Mouse (Mus musculus) retina, postnatal 1 day (tissue): ENCODE data around the gene Cdkn2aip.

ENCODE experiments used
- DNase-seq: peaks from one replicate; pipeline ENCODE4 v3.0.0-alpha.2; 2012

Cdkn2aip gene

GRCm38 (mm10) chr8:47693119-47693518 lies 20.6 kb downstream of the Cdkn2aip start:
- DNase-seq: peak; percentile 82

DNA sequence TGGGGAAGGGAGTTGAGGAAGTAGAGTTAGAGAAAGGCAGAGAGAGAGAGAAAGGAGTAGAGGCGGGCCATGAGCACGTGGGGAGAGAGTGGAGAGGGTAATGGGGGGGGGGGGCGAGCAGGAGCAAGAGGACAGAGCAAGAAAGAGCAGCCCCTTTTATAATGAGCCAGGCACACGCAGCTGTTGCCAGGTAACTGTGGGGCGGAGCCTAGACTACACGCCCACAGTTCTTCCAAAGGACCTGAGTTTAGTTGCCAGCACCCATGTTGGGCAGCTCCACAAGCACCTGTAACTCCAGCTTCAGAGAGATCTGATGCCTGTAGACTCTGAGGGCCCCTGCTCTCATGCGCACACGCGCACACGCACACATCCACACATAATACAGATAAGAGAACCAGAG lies 21.9 kb downstream of the Cdkn2aip start:
- no peak for DNase-seq

DNA sequence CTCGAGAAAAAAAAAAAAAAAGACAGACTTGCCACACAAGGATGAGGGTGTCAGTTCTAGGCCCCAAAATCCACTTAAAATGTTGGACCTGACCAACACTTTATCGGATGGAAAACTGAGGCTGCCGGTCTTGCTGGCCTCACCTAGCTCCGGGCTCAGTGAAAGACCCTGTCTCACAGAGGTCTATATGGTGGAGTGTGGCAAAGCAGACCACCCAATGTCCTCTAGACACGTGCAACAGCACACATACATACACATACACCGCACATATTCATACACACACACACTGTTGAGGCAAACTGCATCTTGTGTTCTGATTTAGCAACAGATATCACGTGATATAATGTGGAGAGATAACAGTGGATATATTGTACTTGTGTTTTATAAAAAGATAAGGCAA lies 22.4 kb downstream of the Cdkn2aip start:
- DNase-seq: no peak

- DNase-seq: peak; percentile 32
Measured at GRCm38 (mm10) chr8:47690674-47691078, 23.1 kb downstream of the Cdkn2aip start.

- no peak for DNase-seq
Measured at GRCm38 (mm10) chr8:47689704-47690326, 23.9 kb downstream of the Cdkn2aip start.

DNA sequence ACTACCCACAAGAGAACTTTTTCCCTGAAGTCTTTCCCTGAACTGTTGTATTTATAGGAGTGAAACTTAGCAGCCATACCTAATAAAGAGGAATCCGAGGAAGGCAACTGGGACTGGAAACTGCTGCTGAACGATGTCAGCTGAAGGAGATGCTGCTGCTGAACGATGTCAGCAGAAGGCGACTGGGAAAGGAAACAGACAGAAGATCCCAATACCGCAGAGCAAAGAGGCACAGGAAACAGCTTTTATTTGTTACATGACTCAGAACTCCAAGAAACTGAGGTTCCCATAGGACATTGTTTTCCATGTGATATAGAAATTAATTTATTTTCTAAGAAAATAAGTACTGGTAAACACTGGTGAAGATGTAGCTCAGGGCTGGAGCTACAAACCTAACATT lies 29.3 kb downstream of the Cdkn2aip start:
- no peak for DNase-seq

DNA sequence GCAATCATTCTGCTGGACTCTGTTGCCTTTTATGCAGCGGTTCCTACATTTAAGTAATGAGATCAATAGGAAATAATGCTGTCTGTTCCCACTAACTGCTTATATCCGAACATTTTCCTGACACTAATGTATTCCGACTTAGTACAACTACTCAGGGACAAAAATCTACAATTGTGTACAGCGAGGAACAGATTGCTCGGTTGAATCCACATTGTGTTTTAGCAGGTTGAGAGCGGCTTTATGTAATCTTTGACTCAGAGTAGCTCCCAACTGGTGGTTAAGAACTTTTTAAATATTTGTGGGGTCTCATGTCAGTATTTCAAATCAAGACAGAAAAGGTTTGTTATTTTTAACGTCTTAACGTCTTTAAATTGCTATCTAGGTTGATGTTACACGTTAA lies 29.7 kb downstream of the Cdkn2aip start:
- no peak for DNase-seq

GRCm38 (mm10) chr8:47680306-47680705 lies 33.4 kb downstream of the Cdkn2aip start:
- no peak for DNase-seq

GRCm38 (mm10) chr8:47679603-47680002 lies 34.1 kb downstream of the Cdkn2aip start:
- no peak for DNase-seq

DNA sequence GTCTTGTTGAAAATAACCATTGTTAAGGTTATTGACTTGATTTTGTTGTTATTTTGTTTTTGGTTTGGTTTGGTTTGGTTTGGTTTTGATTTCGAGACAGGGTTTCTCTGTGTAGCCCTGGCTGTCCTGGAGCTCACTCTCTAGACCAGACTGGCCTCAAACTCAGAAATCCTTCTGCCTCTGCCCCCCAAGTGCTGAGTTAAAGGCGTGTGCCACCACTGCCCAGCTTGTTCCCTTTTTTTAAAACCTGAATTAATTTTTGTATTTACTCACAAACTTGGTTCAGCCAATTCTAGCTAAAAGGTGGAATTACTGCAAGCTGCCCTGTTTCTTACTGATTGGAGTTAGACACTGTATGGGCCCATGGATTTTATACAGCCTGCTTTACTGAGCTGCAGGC lies 37.1 kb downstream of the Cdkn2aip start:
- DNase-seq: no peak

GRCm38 (mm10) chr8:47676224-47676623 lies 37.5 kb downstream of the Cdkn2aip start:
- no peak for DNase-seq

GRCm38 (mm10) chr8:47675786-47676185 lies 37.9 kb downstream of the Cdkn2aip start:
- DNase-seq: peak; percentile 91

GRCm38 (mm10) chr8:47674777-47675710 lies 38.7 kb downstream of the Cdkn2aip start, which contains the start of gene Ing2:
Gene Ing2 (minus strand): TSS chr8:47675556.
- peak; percentile 100 for DNase-seq

- DNase-seq: no peak
Measured at GRCm38 (mm10) chr8:47674140-47674776, 39.5 kb downstream of the Cdkn2aip start.

DNA sequence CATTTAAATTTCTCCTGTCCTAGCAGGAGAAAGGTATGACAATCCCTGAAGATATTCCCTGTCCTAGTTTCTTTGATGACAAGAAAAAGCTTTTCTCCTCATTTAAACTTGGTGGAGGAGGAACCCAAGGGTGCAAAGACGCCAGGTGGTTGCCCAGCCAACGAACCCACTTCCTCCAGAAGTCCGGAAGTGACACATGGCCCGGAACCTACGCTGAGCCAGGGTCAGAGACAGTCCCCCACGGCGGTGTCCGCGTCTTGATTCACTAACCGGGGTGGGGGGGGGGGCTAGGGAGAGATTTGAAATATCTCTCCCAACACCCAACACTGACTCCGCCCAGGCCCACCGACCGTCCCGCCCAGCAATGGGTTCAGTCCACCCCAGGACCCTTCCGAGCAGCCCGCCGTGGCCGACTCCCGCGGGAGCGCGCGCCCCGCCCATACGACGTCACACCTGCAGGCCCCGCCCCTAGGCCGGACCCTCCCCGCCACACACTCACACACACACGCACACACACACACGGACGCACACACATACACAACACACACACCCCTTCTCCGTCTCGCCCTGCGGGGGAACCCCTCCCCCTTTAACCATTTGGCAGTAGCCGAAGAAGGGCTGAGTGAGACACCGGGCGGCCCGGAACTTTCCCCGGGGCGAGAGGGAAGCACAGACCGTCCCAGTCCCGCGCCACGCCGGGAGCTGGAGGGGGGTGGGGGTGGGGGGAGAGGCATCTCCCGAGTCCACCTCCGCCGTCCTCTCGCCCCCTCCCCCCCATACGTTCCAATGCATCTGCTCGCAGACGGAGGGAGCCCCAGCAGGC lies 40.2 kb downstream of the Cdkn2aip start:
- peak; percentile 93 for DNase-seq

GRCm38 (mm10) chr8:47664231-47664785 lies 49.4 kb downstream of the Cdkn2aip start:
- DNase-seq: no peak

DNA sequence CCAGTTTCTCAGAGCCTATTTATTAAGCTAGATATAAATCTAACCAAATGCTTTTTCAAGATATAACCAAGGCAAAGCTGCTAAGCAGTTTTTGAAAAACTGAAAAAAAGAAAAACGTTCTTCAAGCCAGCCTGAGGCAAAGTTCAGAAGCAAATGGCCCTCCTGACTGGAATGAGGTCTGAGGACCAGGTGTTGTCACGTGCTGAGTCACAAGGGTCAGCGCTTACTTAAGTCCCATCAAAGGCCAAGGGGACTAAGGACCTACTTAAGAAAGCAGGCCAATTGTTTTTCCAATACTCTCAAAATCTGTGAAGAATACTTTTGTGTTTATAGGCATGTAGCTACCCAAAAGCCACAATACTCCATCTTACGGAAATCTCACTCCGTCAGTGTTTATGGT lies 50.5 kb downstream of the Cdkn2aip start:
- DNase-seq: no peak

GRCm38 (mm10) chr8:47662716-47663115 lies 51.0 kb downstream of the Cdkn2aip start:
- DNase-seq: no peak

GRCm38 (mm10) chr8:47660394-47660793 lies 53.3 kb downstream of the Cdkn2aip start:
- no peak for DNase-seq

- DNase-seq: no peak
Measured at GRCm38 (mm10) chr8:47659463-47659862, 54.3 kb downstream of the Cdkn2aip start.
